Mouse (Mus musculus): ENCODE measurements around the gene Rnf7.

Rnf7 gene

DNA sequence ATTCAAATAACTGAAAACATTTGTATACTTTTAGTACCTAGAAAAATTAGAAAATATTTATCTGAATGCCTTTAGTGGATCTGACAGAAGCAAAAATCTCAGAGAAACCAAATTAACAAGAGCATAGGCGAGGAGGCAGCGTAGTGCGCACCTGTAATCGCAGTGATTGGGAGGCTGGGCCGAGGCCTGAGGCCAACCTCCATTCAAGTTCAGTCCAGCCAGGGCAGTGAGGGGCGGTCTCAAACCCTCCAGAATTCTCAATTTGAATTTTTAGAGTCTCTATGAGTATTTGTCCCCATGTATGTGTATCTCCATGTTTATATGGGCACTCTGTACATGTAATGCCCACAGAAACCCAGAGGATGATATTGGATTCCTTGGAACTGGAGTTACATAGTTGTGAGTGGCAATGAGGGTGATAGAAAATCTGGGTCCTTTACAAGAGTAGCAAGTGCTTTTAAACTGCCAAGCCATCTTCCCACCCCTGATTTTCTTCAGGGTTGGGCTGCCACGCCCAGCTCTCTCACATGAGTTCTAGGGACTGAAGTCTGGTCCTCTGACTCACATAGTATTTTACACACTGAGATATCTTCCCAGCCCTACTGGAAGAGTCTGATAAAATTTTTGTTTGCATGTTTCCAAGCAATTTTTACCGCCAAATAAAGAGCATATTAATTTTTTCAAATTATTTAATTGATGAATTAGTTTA, 8.1 kb downstream of the Rnf7 start:
- no peak for DNase-seq (ENCODE audit: extremely low read depth, low read depth, low spot score)

DNA sequence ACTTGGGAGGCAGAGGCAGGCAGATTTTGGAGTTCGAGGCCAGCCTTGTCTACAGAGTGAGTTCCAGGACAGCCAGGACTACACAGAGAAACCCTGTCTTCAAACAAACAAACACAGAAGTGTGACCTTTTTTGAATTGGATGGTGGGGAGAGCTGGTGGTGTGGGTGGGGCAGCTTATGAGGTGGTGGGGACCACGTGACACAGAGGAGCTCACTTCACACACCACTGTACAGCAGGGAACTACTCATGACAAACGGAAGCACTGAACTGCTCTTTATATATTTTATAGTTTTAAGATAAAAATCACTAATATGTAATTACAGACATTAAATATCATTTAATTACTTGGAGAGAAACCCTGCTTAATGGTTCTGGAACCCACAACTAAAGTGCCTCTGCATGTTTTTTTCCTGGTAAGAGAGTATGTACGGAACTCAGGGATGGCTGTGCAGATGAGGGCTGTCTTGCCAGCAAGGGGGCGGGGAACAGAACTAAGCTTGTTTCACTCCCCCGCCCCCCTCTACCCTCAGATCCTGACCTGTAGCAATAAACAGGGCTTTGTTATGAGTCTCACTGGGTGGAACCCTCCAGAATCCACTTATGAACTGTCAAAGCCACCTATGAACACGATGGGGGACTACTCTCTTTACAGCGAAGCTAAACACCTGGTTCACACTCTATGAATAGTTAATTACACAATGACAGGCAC, 8.8 kb downstream of the Rnf7 start:
- DNase-seq (ENCODE audit: extremely low read depth, low read depth, low spot score), result no peak

DNA sequence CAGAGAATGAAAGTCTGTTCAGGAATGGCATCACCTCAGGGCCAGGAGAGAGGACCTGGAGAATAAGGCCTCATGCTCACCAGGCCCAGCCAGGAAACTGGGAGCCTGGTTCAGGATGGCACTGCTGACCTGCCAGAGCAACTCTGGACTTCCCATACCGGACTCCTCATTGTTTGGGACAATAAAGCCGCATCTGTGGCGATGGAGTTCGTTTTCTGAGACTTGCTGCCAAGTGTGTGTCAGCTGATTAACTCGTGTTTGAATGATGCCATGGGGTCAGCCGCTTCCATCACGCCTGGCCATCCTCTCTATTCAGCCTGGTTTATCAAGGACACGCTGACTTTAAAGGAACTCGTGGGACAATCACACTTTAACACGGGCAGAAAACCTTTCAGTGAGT, 14.8 kb downstream of the Rnf7 start:
- no peak for DNase-seq (ENCODE audit: extremely low read depth, low read depth, low spot score)

DNA sequence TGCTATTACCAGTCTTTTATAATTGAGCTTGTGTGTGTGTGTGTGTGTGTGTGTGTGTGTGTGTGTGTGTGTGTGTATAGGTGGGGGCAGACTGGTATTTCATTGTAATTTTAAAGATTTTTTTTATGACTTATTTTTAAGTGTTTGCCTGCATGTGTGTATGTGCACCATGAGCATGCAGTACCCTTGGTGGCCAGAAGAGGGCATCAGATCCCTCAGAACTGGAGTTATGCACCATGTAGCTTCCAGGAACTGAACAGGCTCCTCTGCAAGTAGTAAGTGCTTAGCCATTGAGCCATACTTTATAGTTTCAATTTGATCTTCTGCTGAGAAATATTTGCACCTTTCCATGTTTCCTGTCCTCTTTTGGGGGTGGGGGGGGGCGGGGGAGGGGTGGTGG, 16.9 kb downstream of the Rnf7 start:
- no peak for DNase-seq (ENCODE audit: extremely low read depth, low read depth, low spot score)

DNA sequence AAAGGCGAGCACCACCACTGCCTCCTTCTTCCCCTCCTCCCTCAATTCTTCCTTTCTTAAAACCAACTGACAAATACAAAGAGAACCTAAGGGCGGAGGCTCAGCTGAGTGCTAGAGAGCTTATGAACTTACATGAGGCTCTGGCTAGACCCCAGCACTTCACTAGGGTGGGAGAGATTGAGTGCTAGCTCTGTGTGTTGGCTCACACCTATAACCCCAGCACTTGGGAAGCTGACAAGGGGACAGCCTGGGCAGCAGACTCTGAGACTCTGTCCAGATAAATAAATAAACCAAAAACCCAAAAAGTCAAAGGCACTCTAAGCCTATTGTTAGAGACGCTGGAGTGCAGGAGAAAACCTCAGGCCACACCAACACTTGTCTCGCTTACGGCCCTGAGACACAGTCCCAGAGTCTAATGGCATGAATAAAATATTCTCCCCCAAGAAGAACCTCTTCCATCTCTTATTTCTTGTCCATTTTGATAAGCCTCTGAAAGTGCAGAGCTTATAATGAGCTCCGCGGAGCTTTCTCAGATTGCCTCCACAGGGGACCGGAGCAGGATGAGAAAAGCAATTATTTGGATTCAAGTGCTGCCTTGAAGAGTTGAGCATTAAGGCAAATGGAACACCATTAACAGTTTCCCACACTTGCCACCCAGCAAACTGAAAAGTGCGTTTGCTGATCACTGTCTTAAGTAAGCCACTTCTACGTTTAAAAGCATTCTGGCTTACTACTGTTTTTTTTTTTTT, 18.2 kb downstream of the Rnf7 start:
- DNase-seq (ENCODE audit: extremely low read depth, low read depth, low spot score), result no peak

DNA sequence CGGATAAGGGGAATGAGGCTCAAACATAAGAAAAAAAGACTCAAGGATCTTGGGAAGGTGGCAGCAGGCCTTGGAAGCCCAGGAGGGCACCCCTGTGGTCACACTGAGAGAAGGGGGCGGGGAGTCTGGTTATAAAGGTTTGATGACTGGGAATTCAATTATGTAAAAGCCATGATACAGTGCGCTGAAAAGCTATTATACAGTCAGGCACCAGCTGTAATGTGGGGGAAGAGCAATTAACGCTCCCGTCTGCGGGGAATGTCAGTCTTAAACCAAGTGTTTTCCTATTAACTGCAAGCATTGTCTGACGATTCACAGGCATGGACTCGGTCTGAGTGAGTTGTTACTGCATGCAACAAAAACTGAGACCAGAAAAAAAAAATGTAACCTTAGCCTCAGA, 22.9 kb downstream of the Rnf7 start:
- DNase-seq (ENCODE audit: extremely low read depth, low read depth, low spot score), result no peak

DNA sequence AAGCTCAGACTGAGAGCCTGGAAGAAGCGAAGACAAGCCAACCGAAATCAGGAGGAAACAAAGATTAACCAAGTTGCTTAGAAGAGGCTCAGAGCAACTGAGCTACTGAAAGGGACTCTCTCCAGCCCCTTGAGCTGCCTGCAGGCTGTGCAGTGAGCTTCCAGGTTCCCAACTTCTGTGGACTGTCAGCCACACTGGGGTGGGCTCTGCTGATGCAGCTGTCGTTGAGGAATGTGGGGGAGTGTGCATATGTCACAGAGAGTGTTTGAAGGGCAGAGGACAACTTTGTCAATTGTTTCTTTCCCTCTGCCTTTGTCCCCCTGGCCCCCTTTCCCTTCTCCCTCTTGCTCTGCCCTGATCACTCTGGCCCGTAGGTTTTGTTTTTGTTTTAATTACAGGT, 25.5 kb downstream of the Rnf7 start:
- DNase-seq (ENCODE audit: extremely low read depth, low read depth, low spot score), result no peak

DNA sequence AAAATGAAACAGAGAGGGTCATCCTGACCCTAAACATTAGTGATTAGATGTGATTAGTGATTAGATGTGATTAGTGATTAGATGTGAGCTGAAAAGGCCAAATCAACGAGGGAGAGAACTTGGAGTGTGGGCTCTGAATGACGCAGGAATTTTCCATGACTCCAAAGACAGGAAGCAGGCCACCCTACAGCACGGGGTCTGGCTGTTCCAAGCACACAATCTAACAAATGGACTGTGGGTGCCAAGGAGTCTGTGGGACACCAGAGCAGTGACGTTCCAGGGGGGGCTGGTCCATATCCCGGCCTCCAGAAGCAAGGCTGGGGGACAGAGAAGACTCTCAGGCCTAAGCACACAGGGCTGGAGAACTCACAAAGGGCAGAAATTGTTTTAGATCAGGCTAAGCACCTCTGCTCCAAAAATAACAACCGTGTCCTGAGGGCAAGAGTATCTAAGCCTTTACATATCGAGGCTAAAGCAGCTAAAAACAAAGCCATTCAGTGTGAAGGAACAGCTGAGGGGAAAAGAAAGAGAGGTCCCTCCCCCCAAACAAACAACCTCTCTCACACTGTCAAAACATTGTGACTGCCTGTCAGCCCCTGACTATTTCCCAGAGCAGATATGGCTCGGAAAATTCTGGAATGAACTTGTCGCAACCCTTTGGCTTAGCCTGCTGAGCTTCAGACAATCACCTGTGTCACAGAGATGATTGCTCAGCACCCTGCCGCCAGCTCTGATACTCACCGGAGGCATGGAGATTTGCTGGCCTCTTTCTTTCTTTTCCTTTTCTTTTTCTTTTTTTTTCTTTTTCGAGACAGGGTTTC, 27.4 kb downstream of the Rnf7 start:
- DNase-seq (ENCODE audit: extremely low read depth, low read depth, low spot score), result no peak

DNA sequence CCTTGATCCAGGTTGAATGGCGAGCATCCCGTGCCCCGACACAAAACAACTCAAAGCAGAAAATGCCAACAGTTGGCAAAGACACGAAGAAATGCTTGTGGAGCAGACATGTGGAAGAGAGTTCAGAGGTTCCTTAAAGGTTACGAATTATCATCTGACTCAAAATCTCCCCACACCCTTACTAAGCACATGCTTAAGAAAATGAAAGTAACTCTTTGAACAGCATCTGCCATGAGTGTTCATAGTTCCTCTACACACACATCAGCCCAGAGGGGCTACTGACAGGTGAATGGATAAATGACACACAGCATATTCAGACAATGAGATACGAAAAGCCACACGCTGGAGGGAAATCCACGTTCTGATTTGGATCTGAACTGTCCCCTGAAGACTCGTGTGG, 29.0 kb downstream of the Rnf7 start:
- DNase-seq (ENCODE audit: extremely low read depth, low read depth, low spot score), result no peak

DNA sequence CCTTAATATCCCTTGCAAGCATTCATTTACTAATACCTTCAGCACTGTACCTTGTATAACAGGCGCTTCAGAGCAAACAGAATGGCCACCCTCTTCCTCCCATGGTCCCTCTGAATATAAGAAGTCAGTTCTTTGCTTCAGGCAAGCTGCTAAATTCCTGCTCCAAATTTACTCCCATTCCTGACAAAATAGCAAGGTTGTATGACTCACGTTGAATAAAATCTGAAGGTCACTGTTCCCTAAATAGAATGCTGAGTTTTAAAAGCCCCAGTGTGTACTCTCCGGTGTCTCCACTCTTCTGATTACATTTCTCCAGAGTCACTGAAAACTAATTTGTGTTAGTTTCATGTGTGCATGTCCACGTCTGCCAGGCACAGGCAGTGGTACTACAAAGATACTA, 33.1 kb downstream of the Rnf7 start:
- no peak for DNase-seq (ENCODE audit: extremely low read depth, low read depth, low spot score)

DNA sequence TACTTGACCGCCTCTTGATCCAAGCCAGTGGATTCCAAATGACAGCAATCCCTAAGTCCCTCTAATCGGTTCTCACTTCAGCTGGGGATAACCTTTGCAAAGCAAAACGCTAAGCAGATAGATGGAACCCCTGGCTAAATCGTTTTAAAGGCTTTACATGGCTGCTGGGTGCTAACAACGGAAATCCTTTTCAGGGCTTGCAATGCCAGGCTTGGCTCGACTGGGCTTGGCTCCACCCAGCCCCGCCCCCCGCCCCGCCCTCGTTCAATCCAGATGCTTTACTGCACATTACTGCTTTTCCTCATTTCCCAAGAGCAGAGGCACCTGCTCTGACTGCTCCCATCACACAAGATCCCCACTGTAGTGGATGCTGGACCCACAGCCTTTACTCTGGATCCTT, 36.4 kb downstream of the Rnf7 start:
- no peak for DNase-seq (ENCODE audit: extremely low read depth, low read depth, low spot score)

DNA sequence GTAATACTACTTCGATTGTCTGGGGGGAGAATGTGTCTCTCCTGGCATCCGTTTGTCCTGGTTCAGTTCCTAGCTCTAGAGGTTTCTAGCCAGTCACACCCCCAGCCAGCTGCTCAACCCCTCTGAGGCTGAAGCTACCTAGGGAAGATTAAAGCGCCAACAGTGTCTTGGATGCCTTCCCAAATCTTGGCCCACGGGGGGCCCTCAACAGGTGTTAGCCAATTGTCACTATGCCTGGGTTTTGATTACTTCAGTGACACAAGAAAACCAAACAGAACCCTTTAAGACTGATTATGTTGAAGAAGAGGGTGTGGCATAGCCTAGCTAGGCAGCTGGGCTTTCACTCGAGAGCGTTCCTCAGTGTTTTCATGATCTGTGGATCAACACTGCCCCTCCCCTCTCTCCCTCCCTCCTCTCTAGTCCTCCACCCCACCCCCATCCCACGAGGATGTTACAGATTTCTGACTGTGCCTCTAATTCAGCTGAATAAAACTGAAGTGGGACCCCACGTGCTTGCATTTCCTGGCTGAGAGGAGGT, 40.1 kb downstream of the Rnf7 start:
- no peak for DNase-seq (ENCODE audit: extremely low read depth, low read depth, low spot score)

DNA sequence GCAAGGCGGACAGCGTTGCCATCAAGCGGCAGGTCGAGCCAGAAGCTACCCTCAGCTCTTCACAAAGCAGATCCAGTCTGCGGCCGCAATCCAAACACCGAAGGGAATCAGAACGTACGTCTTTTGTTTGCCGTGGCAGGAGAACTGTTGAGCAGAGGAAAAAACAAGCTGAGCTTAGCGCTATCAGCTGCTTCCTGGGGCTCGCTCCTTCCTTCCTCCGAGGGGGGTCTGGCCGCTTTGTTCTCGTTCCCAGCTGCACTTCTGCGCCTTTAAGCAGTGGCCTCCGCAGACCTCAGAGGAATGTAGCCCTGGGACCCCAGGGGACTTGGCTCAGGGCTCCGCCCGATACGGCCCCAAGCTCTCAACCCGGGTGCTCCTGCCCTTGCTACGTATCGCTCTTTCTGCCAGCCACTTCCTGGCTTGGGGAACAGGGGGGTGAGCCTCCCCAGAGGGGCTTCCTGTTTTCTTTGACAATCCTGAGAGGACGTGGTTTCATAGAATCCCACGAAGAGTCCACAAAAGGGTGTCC, 40.6 kb downstream of the Rnf7 start:
- no peak for DNase-seq (ENCODE audit: extremely low read depth, low read depth, low spot score)

DNA sequence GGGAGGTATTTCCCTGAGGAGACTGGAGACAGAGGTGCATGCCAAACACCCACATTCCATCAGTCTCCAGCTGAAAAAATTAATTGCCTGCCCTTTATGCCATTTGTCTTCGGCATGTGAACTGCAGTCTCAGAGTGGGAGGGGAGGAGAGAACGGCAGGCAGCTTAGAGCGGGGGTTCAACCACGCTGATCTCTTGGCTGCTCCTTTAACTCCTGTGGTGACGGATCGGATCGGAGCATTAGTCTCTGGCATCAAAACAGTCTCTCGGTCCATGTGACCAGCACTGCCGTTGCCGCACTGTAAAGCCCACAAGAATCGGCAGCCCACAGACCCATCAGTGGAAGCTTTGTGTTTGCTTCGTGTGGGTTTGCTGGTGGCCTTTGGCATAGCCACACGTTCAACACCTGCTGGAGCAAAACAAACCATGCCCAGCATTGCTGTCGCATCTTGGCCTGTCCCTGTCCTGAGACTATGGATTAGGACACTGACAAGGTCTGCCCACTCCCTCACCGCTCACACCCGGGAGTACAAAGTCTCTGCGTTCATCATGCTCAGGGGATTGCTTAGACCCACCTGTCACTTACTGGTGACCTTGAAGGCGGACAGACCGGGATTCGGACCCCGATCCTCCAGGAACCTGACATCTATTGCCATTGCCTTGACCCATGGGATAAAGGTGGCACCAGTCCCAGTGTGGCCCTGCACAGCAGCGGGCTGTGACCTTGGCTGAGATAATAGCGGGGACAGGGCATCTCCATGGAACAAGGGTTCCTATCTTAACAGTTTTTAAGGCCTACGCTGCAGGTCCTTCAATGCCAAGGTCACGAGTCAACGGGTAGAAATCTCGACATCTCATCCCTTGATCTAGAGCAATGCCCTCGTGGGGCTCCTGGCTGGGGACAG, 41.3 kb downstream of the Rnf7 start:
- no peak for DNase-seq (ENCODE audit: extremely low read depth, low read depth, low spot score)

DNA sequence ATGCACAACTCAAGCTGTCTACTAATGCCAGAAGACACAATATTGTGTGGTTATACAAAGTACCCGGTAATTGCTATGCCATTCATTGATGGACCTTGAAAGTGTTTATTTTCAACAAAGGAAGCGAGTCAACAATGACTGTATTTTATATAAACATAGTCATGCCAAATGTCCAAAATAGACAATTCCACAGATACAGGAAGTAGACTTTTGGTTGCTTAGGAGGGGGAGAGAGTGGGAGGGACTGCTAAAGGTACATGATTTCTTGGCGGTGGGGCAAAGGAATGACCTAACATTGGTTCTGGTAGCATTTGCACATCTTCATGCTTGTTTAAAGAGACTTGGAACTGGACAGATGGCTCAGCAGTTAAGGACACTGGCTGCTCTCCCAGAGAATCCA, 45.9 kb downstream of the Rnf7 start:
- no peak for DNase-seq (ENCODE audit: extremely low read depth, low read depth, low spot score)

DNA sequence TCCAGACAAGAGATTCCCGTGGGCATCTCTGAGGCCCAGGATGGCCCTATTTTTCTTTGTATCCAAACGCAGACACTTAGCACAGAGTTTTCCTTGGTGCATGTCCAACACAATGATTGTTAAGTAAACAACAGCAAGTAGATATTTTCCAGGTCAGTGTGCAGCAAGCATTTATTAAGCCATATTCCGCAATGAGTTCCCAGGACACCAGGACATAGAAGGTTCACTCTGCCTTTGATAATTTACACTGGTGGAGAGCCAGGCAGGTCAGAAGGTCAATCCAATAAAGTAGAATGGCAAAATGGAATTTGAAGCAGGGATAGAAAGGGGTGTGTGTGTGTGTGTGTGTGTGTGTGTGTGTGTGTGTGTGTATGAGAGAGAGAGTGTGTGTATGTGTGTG, 47.4 kb downstream of the Rnf7 start:
- no peak for DNase-seq (ENCODE audit: extremely low read depth, low read depth, low spot score)

DNA sequence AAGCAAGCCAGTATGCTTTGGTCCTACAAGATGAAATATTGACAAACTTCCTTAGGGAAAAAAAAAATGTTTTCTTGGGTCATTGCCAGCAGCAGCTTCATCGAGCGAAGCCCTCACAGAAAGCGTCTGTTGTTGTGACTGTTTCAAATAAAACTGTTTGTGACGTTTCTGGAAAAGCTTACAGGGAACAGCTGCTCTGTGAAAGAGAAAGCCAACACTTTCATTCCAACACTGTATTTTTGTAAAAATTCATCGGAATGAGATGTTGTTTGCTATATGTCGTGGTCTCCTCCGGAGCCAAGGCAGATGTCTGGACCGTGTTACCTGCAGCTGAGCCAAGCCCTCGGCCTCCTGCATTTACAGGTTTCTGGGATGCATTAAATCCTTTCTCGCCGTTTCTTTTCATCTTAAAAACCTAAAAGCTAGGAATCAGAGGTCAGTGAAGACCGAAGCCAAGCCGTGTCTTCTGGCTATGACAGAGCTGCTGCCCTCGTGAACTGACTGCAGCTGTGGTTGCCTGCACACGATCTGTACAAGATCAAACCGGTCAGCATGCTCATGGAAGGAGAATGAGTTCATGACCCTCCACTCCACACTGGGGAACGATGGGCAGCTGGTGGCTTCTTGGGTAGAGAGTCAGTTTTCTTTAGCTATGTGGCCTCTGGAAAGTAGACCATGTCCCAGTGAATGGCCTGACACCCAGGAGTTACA, 50.0 kb downstream of the Rnf7 start:
- no peak for DNase-seq (ENCODE audit: extremely low read depth, low read depth, low spot score)

DNA sequence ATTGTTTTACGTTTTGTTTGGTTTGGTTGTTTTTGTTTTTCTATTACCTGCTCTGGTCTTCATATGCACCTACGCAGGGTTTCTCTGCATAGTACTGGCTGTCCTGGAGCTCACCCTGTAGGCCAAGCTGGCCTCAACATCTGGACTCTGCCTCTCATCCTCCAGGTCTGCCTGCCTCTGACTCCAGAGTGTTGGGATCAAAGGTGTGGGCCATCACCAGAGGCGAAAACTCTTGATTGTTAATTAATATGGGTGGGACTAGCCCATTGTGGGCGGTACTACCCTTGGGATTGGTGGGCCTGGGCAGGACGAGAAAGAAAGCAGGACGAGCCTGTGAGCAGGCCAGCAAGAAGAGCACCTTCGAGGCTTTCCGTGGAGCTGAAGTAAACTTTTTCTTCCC, 54.4 kb downstream of the Rnf7 start:
- DNase-seq (ENCODE audit: extremely low read depth, low read depth, low spot score), result no peak
